Mouse (Mus musculus) hindbrain, embryonic 13.5 days (tissue): ENCODE measurements around the gene Gm49325. TPM values are rescaled to one million over a fixed set of nuclear protein-coding genes. Genes with fewer than 3 reads are reported as not detected.

Experiments used
- ATAC-seq: fragments of 200-750 bp; cut with Nextera tagmentation; 2 replicates; pipeline ENCODE4 v1.8.0; 2017; ENCODE audit warnings: moderate TSS enrichment; ENCODE audit not compliant: low FRiP score
- H3K27ac ChIP-seq: fragments of 300-500 bp; sonication (generic); 2 replicates; pipeline ENCODE4 v1.5.1; 2015; ENCODE audit warnings: inconsistent platforms, mild to moderate bottlenecking, moderate library complexity
- H3K27me3 ChIP-seq: fragments of 300-500 bp; sonication (generic); 2 replicates; pipeline ENCODE4 v1.6.1; 2015; ENCODE audit warnings: mild to moderate bottlenecking, inconsistent platforms
- H3K36me3 ChIP-seq: fragments of 300-500 bp; sonication (generic); 2 replicates; pipeline ENCODE4 v1.6.1; 2015; ENCODE audit warnings: mild to moderate bottlenecking, inconsistent platforms
- H3K4me1 ChIP-seq: fragments of 300-500 bp; sonication (generic); replicated peaks from 2 replicates; pipeline ENCODE4 v1.6.1; 2015; ENCODE audit warnings: inconsistent platforms
- H3K4me2 ChIP-seq: fragments of 300-500 bp; sonication (generic); 2 replicates; pipeline ENCODE4 v1.6.1; 2015; ENCODE audit warnings: inconsistent platforms, mild to moderate bottlenecking, moderate library complexity
- H3K4me3 ChIP-seq: fragments of 300-500 bp; sonication (generic); 2 replicates; pipeline ENCODE4 v1.5.1; 2015; ENCODE audit warnings: mild to moderate bottlenecking, inconsistent platforms
- H3K9ac ChIP-seq: fragments of 300-500 bp; sonication (generic); 2 replicates; pipeline ENCODE4 v1.6.1; 2015; ENCODE audit warnings: mild to moderate bottlenecking, inconsistent platforms
- H3K9me3 ChIP-seq: fragments of 300-500 bp; sonication (generic); 2 replicates; pipeline ENCODE4 v1.6.1; 2016; ENCODE audit warnings: inconsistent platforms
- WGBS: fragments of 180-500 bp; shearing (Covaris S2); methylation state at CpG from one replicate; pipeline ENCODE4 v1.1.7; 2015; 5-methylcytosine and 5-hydroxymethylcytosine counted together
- polyA plus RNA-seq: library from polyadenylated mRNA; unstranded; fragments of >200 nt; fragmentation: Nextera tagmentation; extraction: Ambion mirVana; gene quantifications from 2 replicates; pipeline ENCODE4 v1.2.1, GENCODE M21; 2015

The Gm49325 gene
- polyA plus RNA-seq = 2.1 and 3.4 TPM in 2 replicates

GRCm38 (mm10) chr10:77605908-77606826 lies at the start of gene Gm49325, which contains the start of gene Sumo3:
Gene Gm49325, plus strand, starts transcription at chr10:77606197.
Gene Sumo3, plus strand, starts transcription at chr10:77606097.
- Histone ChIP-seq H3K27ac (peak within 1 kb of the TSS; percentile 95), H3K27me3 (no peaks in the 10 kb centered on the region), H3K4me2 (peak within 1 kb of the TSS; percentile 73), H3K4me1 (peaks cover 35% of the 10 kb centered on the region), H3K9ac (peak within 1 kb of the TSS; percentile 83), H3K9me3 (peaks cover 4% of the 10 kb centered on the region), H3K4me3 (peak within 1 kb of the TSS; percentile 60), H3K36me3 (peaks cover 21% of the 10 kb centered on the region)
- ATAC-seq = peak; percentile 85
- under 1% methylated on average over 102 of the region's 119 CpGs for WGBS

- H3K9ac ChIP-seq = no peak overlapping the region
- H3K4me2 ChIP-seq = no peak overlapping the region
- WGBS = 94% methylated on average over 7 of the region's 7 CpGs
- H3K36me3 ChIP-seq = no peaks in the 10 kb centered on the region
- H3K27me3 ChIP-seq = no peaks in the 10 kb centered on the region
- no peak for ATAC-seq
- no peaks in the 10 kb centered on the region for H3K4me1 ChIP-seq
- no peaks in the 10 kb centered on the region for H3K9me3 ChIP-seq
- H3K4me3 ChIP-seq = no peak overlapping the region
- no peak overlapping the region for H3K27ac ChIP-seq
These were observed 49.4 kb upstream of the Gm49325 start for GRCm38 (mm10) chr10:77556631-77557030.

GRCm38 (mm10) chr10:77557641-77558040 lies 48.4 kb upstream of the Gm49325 start:
- Histone ChIP-seq H3K4me3 (no peak overlapping the region), H3K27me3 (no peaks in the 10 kb centered on the region), H3K4me2 (no peak overlapping the region), H3K36me3 (no peaks in the 10 kb centered on the region), H3K27ac (no peak overlapping the region), H3K9ac (no peak overlapping the region), H3K9me3 (no peaks in the 10 kb centered on the region), H3K4me1 (no peaks in the 10 kb centered on the region)
- WGBS = 87% methylated on average over 4 of the region's 4 CpGs
- no peak for ATAC-seq

DNA sequence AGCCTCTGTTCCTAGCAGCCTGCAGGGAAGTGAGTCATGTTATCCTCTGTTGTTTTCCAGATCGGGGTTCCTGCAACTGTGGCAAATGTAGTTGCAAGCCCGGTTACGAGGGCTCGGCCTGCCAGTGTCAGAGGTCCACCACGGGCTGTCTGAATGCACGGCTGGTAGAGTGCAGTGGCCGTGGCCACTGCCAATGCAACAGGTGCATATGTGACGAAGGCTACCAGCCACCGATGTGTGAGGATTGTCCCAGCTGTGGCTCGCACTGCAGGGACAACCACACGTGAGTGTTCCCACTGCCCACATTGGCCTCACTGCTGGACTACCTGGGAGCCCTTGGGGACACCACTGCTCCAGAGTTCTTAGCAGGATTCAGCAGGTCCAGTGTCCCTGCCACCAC lies 45.9 kb upstream of the Gm49325 start:
- H3K4me3 ChIP-seq = no peak overlapping the region
- no peak overlapping the region for H3K9ac ChIP-seq
- no peak overlapping the region for H3K4me2 ChIP-seq
- no peaks in the 10 kb centered on the region for H3K27me3 ChIP-seq
- H3K36me3 ChIP-seq = no peaks in the 10 kb centered on the region
- no peak for ATAC-seq
- 89% methylated on average over 11 of the region's 11 CpGs for WGBS
- H3K4me1 ChIP-seq = no peaks in the 10 kb centered on the region
- H3K9me3 ChIP-seq = no peaks in the 10 kb centered on the region
- no peak overlapping the region for H3K27ac ChIP-seq

DNA sequence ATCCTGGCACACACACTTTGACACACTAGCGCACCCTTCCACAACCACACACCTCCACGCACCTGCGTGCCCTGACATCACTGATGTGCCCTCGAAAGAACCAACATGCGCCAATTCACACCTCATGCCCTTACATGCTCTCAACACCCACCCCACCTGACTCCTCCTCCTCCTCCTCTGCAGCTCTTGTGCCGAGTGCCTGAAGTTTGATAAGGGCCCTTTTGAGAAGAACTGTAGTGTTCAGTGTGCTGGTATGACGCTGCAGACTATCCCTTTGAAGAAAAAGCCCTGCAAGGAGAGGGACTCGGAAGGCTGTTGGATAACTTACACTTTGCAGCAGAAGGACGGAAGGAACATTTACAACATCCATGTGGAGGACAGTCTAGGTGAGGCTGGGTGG lies 45.2 kb upstream of the Gm49325 start:
- H3K4me3 ChIP-seq = no peak overlapping the region
- no peak overlapping the region for H3K9ac ChIP-seq
- no peaks in the 10 kb centered on the region for H3K27me3 ChIP-seq
- WGBS = 95% methylated on average over 9 of the region's 9 CpGs
- ATAC-seq = no peak
- no peaks in the 10 kb centered on the region for H3K9me3 ChIP-seq
- H3K4me1 ChIP-seq = no peaks in the 10 kb centered on the region
- no peak overlapping the region for H3K4me2 ChIP-seq
- H3K36me3 ChIP-seq = no peaks in the 10 kb centered on the region
- no peak overlapping the region for H3K27ac ChIP-seq

- Histone ChIP-seq H3K9me3 (no peaks in the 10 kb centered on the region), H3K9ac (no peak overlapping the region), H3K36me3 (no peaks in the 10 kb centered on the region), H3K4me3 (no peak overlapping the region), H3K4me1 (no peaks in the 10 kb centered on the region), H3K27ac (no peak overlapping the region), H3K27me3 (no peaks in the 10 kb centered on the region), H3K4me2 (no peak overlapping the region)
- ATAC-seq = no peak
- 80% methylated on average over 2 of the region's 2 CpGs for WGBS
These were observed 44.5 kb upstream of the Gm49325 start for GRCm38 (mm10) chr10:77561508-77561907.

DNA sequence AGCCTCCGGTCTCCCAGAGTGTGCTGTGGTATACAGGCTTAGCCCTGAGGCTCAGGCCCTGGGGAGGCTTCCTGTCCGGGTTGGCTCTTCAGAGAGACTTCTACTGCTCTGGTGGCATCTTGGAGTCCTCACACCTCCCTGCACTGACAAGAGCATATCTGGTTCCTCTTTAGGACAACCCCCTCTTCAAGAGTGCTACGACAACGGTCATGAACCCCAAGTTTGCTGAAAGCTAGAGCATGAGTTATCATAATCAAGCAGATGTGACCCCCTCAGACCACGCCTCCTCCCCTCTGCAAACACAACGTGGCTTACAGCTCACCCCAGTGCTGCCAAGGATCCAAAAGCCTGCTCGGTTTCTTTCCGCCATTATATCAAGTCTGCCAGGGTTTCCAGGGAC lies 41.0 kb upstream of the Gm49325 start:
- Histone ChIP-seq H3K4me1 (no peaks in the 10 kb centered on the region), H3K27ac (no peak overlapping the region), H3K27me3 (no peaks in the 10 kb centered on the region), H3K4me2 (no peak overlapping the region), H3K36me3 (no peaks in the 10 kb centered on the region), H3K9me3 (no peaks in the 10 kb centered on the region), H3K9ac (no peak overlapping the region), H3K4me3 (no peak overlapping the region)
- WGBS = 85% methylated on average over 8 of the region's 8 CpGs
- no peak for ATAC-seq

GRCm38 (mm10) chr10:77566651-77567050 lies 39.3 kb upstream of the Gm49325 start:
- H3K4me3 ChIP-seq = no peak overlapping the region

DNA sequence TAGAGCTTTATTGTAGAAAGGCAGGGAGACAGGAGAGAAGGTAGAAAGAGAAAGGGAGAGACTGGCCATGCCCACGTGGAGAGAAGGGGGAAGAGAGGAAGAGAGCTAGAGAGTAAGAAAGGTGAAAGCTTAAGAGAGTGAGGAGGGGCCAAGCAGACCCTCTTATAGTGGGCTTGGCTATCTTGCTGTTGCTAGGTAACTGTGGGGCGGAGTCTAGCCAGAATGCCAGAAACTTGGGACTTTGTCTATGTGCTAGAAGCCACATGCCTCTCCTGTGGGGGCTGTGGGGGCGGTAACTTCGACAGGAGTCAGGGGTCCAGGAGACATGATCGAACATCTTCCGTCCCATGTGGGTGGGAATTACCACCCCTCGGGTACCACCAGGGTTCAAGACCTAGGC lies 36.5 kb upstream of the Gm49325 start:
- no peak overlapping the region for H3K27ac ChIP-seq
- WGBS = 39% methylated on average over 7 of the region's 7 CpGs
- H3K9me3 ChIP-seq = no peaks in the 10 kb centered on the region
- 0 out of 2 replicates have a peak, but pooled peaks cover 12% of the 10 kb centered on the region for H3K27me3 ChIP-seq
- H3K36me3 ChIP-seq = no peaks in the 10 kb centered on the region
- H3K9ac ChIP-seq = no peak overlapping the region
- H3K4me2 ChIP-seq = no peak overlapping the region
- no peaks in the 10 kb centered on the region for H3K4me1 ChIP-seq
- no peak overlapping the region for H3K4me3 ChIP-seq
- ATAC-seq = no peak

More at GRCm38 (mm10) chr10:77566651-77567050, 39.3 kb upstream of the Gm49325 start:
- Histone ChIP-seq H3K36me3 (no peaks in the 10 kb centered on the region), H3K9me3 (no peaks in the 10 kb centered on the region), H3K4me2 (no peak overlapping the region), H3K4me1 (no peaks in the 10 kb centered on the region), H3K27ac (no peak overlapping the region), H3K9ac (no peak overlapping the region), H3K27me3 (0 out of 2 replicates have a peak, but pooled peaks cover 5% of the 10 kb centered on the region)
- 37% methylated on average over 8 of the region's 8 CpGs for WGBS
- ATAC-seq = no peak

DNA sequence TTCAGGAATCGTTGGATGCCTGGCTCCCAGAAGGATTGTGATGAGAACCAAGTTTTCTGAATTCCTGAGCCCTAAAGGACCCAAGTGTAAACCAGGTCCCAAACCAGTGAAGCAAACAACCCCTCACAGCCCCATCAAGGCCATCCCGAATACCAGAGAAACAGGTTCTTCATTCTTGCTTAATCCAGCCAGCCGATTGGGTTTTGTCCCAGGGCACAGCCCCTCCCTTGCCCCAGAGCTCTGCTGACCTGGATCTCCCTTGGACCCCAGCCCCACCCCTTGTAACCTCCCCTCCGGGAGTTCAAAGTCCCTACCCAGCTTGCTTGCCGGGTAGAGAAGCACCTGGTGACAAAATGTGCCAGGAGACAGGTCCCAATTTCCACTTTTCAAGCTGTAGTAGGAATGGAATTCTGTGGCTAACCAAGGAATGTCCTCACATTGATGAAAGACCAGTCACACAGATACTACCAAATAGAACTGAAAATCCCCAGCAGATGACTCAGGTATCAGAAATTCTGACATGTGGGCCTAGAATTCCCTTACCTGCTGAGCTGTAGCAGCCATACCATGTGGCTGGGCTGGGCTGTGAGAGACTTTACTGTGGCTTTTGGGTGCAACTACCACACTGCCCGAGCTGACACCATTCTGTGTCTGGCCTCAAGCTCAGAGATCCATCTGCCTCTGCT lies 35.9 kb upstream of the Gm49325 start:
- H3K9ac ChIP-seq = no peak overlapping the region
- H3K27me3 ChIP-seq = 0 out of 2 replicates have a peak, but pooled peaks cover 12% of the 10 kb centered on the region
- 70% methylated on average over 6 of the region's 6 CpGs for WGBS
- H3K27ac ChIP-seq = no peak overlapping the region
- H3K4me2 ChIP-seq = no peak overlapping the region
- H3K4me1 ChIP-seq = no peaks in the 10 kb centered on the region
- H3K4me3 ChIP-seq = no peak overlapping the region
- H3K36me3 ChIP-seq = no peaks in the 10 kb centered on the region
- no peak for ATAC-seq
- no peaks in the 10 kb centered on the region for H3K9me3 ChIP-seq

DNA sequence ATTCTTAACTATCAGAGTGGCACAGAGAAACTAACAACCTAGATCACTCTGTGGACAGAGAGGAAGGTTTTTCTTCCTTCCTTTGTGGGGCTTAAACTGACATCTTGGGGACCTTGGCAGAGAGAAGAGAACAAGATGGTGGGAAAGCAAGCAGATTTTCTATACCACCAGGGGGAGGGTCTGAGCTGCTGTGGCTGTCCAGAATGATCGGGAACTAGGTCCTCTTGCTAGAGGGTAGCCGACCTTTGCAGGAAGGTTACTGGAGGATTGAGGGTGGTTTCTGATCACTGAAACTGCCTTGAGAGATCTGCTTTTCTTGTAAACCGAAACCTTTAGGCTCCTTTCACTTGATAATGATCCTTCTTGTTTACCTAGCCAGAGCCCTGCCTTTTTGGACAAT lies 33.8 kb upstream of the Gm49325 start:
- H3K36me3 ChIP-seq = no peaks in the 10 kb centered on the region
- 40% methylated on average over 3 of the region's 3 CpGs for WGBS
- H3K27me3 ChIP-seq = 0 out of 2 replicates have a peak, but pooled peaks cover 12% of the 10 kb centered on the region
- no peaks in the 10 kb centered on the region for H3K4me1 ChIP-seq
- no peaks in the 10 kb centered on the region for H3K9me3 ChIP-seq
- H3K4me2 ChIP-seq = no peak overlapping the region
- ATAC-seq = no peak
- no peak overlapping the region for H3K9ac ChIP-seq
- H3K27ac ChIP-seq = no peak overlapping the region
- H3K4me3 ChIP-seq = no peak overlapping the region

DNA sequence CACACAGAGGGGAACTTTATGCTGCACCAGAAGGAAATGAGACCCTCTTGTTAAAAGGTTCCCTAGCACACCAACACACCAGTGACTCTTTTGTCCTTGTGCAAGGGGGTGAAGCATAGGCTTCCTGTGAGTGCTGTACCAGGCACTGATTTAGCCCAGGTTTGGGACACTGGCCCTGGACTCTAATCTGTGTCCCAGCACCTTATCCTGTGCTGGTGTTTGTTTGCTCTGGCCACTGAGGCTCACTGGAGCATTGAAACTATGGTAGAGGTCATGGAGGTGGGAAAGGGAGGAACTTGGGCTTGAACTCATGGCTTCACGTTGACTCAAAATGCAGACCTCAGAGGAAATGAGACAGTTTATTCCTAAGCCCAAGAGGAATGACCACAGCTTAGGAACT lies 32.8 kb upstream of the Gm49325 start:
- Histone ChIP-seq H3K9me3 (no peaks in the 10 kb centered on the region), H3K4me2 (no peak overlapping the region), H3K9ac (no peak overlapping the region), H3K27me3 (0 out of 2 replicates have a peak, but pooled peaks cover 12% of the 10 kb centered on the region), H3K27ac (no peak overlapping the region), H3K4me1 (no peaks in the 10 kb centered on the region), H3K4me3 (no peak overlapping the region), H3K36me3 (no peaks in the 10 kb centered on the region)
- WGBS = 91% methylated on average over 1 of the region's 1 CpGs
- no peak for ATAC-seq
